Mouse (Mus musculus): ENCODE data around the gene Henmt1. TPM values are rescaled to one million over a fixed set of nuclear protein-coding genes. Genes with fewer than 3 reads are reported as not detected.

Gene Henmt1
- total and polyA plus RNA-seq, 3 experiments, result 0.22 TPM; not detected in 2

- no peaks in the 10 kb centered on the region for H3K36me3 ChIP-seq (replicated peaks)
- H3K4me1 ChIP-seq (ENCODE audit: insufficient read depth, low read depth, low read length), result peaks cover under 1% of the 10 kb centered on the region; the same call in 1 of the 2 replicates
- DNase-seq (ENCODE audit: low spot score), result no peak
- ATAC-seq (ENCODE audit: extremely low read depth, insufficient number of reproducible peaks, low FRiP score, poor library complexity, severe bottlenecking), result no peak
- no peak overlapping the region for H3K4me3 ChIP-seq (ENCODE audit: low read depth, low read length)
- H3K9me3 ChIP-seq (replicated peaks), result no peaks in the 10 kb centered on the region
- TF ChIP-seq POLR2AphosphoS5 (IDR thresholded peaks at IDR 0.05; ENCODE audit: insufficient replicate concordance, low read depth, low read length) (no peak), CTCF (IDR thresholded peaks at IDR 0.05; ENCODE audit: low read depth, low read length) (no peak), GATA1 (IDR thresholded peaks at IDR 0.05; ENCODE audit: borderline replicate concordance, low read length) (no peak), GATA2 (IDR thresholded peaks at IDR 0.05; ENCODE audit: borderline replicate concordance, low read depth, low read length) (no peak), TAL1 (conservative IDR thresholded peaks at IDR 0.05; ENCODE audit: low read depth, low read length) (no peak)
- peaks cover 6% of the 10 kb centered on the region; the same call in 1 of the 2 replicates for H3K27me3 ChIP-seq (ENCODE audit: insufficient read depth, low read length)
Observed at GRCm38 (mm10) chr3:108921822-108922221, 17.9 kb upstream of the Henmt1 start.

GRCm38 (mm10) chr3:108925677-108926076 lies 14.0 kb upstream of the Henmt1 start:
- ATAC-seq (ENCODE audit: extremely low read depth, insufficient number of reproducible peaks, low FRiP score, poor library complexity, severe bottlenecking) (no peak), DNase-seq (ENCODE audit: low spot score) (no peak)
- TF ChIP-seq CTCF (IDR thresholded peaks at IDR 0.05; ENCODE audit: low read depth, low read length) (no peak), POLR2AphosphoS5 (IDR thresholded peaks at IDR 0.05; ENCODE audit: insufficient replicate concordance, low read depth, low read length) (no peak), GATA1 (IDR thresholded peaks at IDR 0.05; ENCODE audit: borderline replicate concordance, low read length) (no peak), TAL1 (conservative IDR thresholded peaks at IDR 0.05; ENCODE audit: low read depth, low read length) (no peak), GATA2 (IDR thresholded peaks at IDR 0.05; ENCODE audit: borderline replicate concordance, low read depth, low read length) (no peak)
- H3K36me3 ChIP-seq (replicated peaks), result no peaks in the 10 kb centered on the region
- no peak overlapping the region for H3K4me3 ChIP-seq (ENCODE audit: low read depth, low read length)
- no peaks in the 10 kb centered on the region for H3K9me3 ChIP-seq (replicated peaks)
- no peaks in the 10 kb centered on the region for H3K4me1 ChIP-seq (ENCODE audit: insufficient read depth, low read depth, low read length)
- no peaks in the 10 kb centered on the region; the same call in 1 of the 2 replicates for H3K27me3 ChIP-seq (ENCODE audit: insufficient read depth, low read length)

GRCm38 (mm10) chr3:108926308-108926707 lies 13.4 kb upstream of the Henmt1 start:
- no peak for ATAC-seq (ENCODE audit: extremely low read depth, insufficient number of reproducible peaks, low FRiP score, poor library complexity, severe bottlenecking)
- Histone ChIP-seq H3K27me3 (ENCODE audit: insufficient read depth, low read length) (no peaks in the 10 kb centered on the region), H3K36me3 (replicated peaks) (no peaks in the 10 kb centered on the region), H3K9me3 (replicated peaks) (no peaks in the 10 kb centered on the region), H3K4me3 (ENCODE audit: low read depth, low read length) (no peak overlapping the region), H3K4me1 (ENCODE audit: insufficient read depth, low read depth, low read length) (no peaks in the 10 kb centered on the region)
- DNase-seq (ENCODE audit: low spot score), result no peak
- no peak for TF ChIP-seq GATA2 (IDR thresholded peaks at IDR 0.05; ENCODE audit: borderline replicate concordance, low read depth, low read length)
- no peak for TF ChIP-seq TAL1 (conservative IDR thresholded peaks at IDR 0.05; ENCODE audit: low read depth, low read length)
- TF ChIP-seq GATA1 (IDR thresholded peaks at IDR 0.05; ENCODE audit: borderline replicate concordance, low read length), result no peak
- TF ChIP-seq POLR2AphosphoS5 (IDR thresholded peaks at IDR 0.05; ENCODE audit: insufficient replicate concordance, low read depth, low read length), result no peak
- TF ChIP-seq CTCF (IDR thresholded peaks at IDR 0.05; ENCODE audit: low read depth, low read length), result no peak

DNA sequence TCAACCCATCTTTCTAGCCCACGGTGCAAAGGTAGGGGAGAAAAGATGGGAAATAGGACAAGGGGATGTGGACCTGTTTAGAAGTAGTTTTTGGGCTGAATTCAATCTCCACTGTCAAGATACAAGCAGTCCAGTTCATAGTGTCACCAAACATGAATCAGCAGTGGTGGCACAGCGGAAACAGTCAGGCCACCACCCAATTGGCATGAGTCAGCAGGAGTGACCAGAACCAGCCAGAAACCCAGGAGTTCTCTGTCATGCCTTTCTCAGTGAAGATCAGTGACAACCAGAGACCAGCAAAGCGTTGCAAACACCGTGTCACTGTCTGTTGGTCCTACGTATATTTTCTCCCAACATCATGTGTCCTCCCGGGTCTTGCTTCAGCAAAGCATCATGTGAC lies 6.1 kb upstream of the Henmt1 start:
- Histone ChIP-seq H3K36me3 (replicated peaks) (no peaks in the 10 kb centered on the region), H3K4me3 (ENCODE audit: low read depth, low read length) (no peak overlapping the region), H3K27me3 (ENCODE audit: insufficient read depth, low read length) (no peaks in the 10 kb centered on the region), H3K9me3 (replicated peaks) (no peaks in the 10 kb centered on the region), H3K4me1 (ENCODE audit: insufficient read depth, low read depth, low read length) (no peaks in the 10 kb centered on the region)
- TF ChIP-seq CTCF (IDR thresholded peaks at IDR 0.05; ENCODE audit: low read depth, low read length) (no peak), GATA1 (IDR thresholded peaks at IDR 0.05; ENCODE audit: borderline replicate concordance, low read length) (no peak), TAL1 (conservative IDR thresholded peaks at IDR 0.05; ENCODE audit: low read depth, low read length) (no peak), POLR2AphosphoS5 (IDR thresholded peaks at IDR 0.05; ENCODE audit: insufficient replicate concordance, low read depth, low read length) (no peak)
- DNase-seq (ENCODE audit: low spot score), result no peak
- ATAC-seq (ENCODE audit: extremely low read depth, insufficient number of reproducible peaks, low FRiP score, poor library complexity, severe bottlenecking), result no peak

- DNase-seq (ENCODE audit: low spot score) (no peak), ATAC-seq (ENCODE audit: extremely low read depth, insufficient number of reproducible peaks, low FRiP score, poor library complexity, severe bottlenecking) (no peak)
- Histone ChIP-seq H3K36me3 (replicated peaks) (no peaks in the 10 kb centered on the region), H3K27me3 (ENCODE audit: insufficient read depth, low read length) (no peaks in the 10 kb centered on the region), H3K4me3 (ENCODE audit: low read depth, low read length) (no peak overlapping the region), H3K4me1 (ENCODE audit: insufficient read depth, low read depth, low read length) (no peaks in the 10 kb centered on the region), H3K9me3 (replicated peaks) (peaks cover 9% of the 10 kb centered on the region)
- TF ChIP-seq POLR2AphosphoS5 (IDR thresholded peaks at IDR 0.05; ENCODE audit: insufficient replicate concordance, low read depth, low read length) (no peak), TAL1 (conservative IDR thresholded peaks at IDR 0.05; ENCODE audit: low read depth, low read length) (no peak)
Observed at GRCm38 (mm10) chr3:108938691-108939090, 982 bp upstream of the Henmt1 start.

GRCm38 (mm10) chr3:108940001-108940633 lies 444 bp downstream of the Henmt1 start, which contains the start of gene Gm9857:
Gene Gm9857 (minus strand): TSS chr3:108940445.
- Histone ChIP-seq H3K9me3 (replicated peaks) (peaks cover 9% of the 10 kb centered on the region), H3K4me1 (ENCODE audit: insufficient read depth, low read depth, low read length) (no peaks in the 10 kb centered on the region), H3K4me3 (ENCODE audit: low read depth, low read length) (no peak within 1 kb of the TSS), H3K27me3 (ENCODE audit: insufficient read depth, low read length) (no peaks in the 10 kb centered on the region), H3K36me3 (replicated peaks) (no peaks in the 10 kb centered on the region)
- DNase-seq (ENCODE audit: low spot score), result no peak
- TF ChIP-seq CTCF (IDR thresholded peaks at IDR 0.05; ENCODE audit: low read depth, low read length) (no peak), TAL1 (conservative IDR thresholded peaks at IDR 0.05; ENCODE audit: low read depth, low read length) (no peak), GATA2 (IDR thresholded peaks at IDR 0.05; ENCODE audit: borderline replicate concordance, low read depth, low read length) (no peak), POLR2AphosphoS5 (IDR thresholded peaks at IDR 0.05; ENCODE audit: insufficient replicate concordance, low read depth, low read length) (no peak), GATA1 (IDR thresholded peaks at IDR 0.05; ENCODE audit: borderline replicate concordance, low read length) (no peak)
- no peak for ATAC-seq (ENCODE audit: extremely low read depth, insufficient number of reproducible peaks, low FRiP score, poor library complexity, severe bottlenecking)
